Mouse (Mus musculus): Measurements from ENCODE around the gene Wsb2.
"Not testable (repeated sequence)": the region's sequence is repeated elsewhere in the genome, so short reads cannot be mapped to it uniquely, and the experiment has no call there.

Gene Wsb2

GRCm38 (mm10) chr5:117395834-117396233 is 38.7 kb downstream of the Wsb2 start:
- no peak for DNase-seq

GRCm38 (mm10) chr5:117396596-117397014 is 39.5 kb downstream of the Wsb2 start:
- no peak for DNase-seq

GRCm38 (mm10) chr5:117397371-117397770 is 40.3 kb downstream of the Wsb2 start:
- DNase-seq: no peak

- peak; percentile 7 for DNase-seq
Observed at GRCm38 (mm10) chr5:117398007-117398550, 41.0 kb downstream of the Wsb2 start.

- no peak for DNase-seq
Observed at GRCm38 (mm10) chr5:117399281-117399680, 42.2 kb downstream of the Wsb2 start.

- no peak for DNase-seq
Observed at GRCm38 (mm10) chr5:117403609-117404008, 46.5 kb downstream of the Wsb2 start.

- DNase-seq: not testable (repeated sequence)
Observed at GRCm38 (mm10) chr5:117404671-117405070, 47.6 kb downstream of the Wsb2 start.

- peak; percentile 46 for DNase-seq
Observed at GRCm38 (mm10) chr5:117408216-117408615, 51.1 kb downstream of the Wsb2 start.

- DNase-seq: no peak
Observed at GRCm38 (mm10) chr5:117409369-117409768, 52.3 kb downstream of the Wsb2 start.

GRCm38 (mm10) chr5:117413507-117414501 is 56.7 kb downstream of the Wsb2 start, which contains the start of gene Ksr2:
TSS of gene Ksr2 (plus strand) at chr5:117414000.
- peak; percentile 77 for DNase-seq

- no peak for DNase-seq
Observed at GRCm38 (mm10) chr5:117414611-117415010, 57.5 kb downstream of the Wsb2 start.

- DNase-seq: no peak
Observed at GRCm38 (mm10) chr5:117415011-117415912, 58.2 kb downstream of the Wsb2 start.

- no peak for DNase-seq
Observed at GRCm38 (mm10) chr5:117417442-117417841, 60.3 kb downstream of the Wsb2 start.

Data from embryo, embryonic 11 days (tissue).